Mouse (Mus musculus) liver, adult 2 months (tissue): ENCODE data around the gene Ndufa13.

Experiments used
- CTCF ChIP-seq: fragments of 200-500 bp; IDR thresholded peaks from 2 replicates; pipeline ENCODE4 v1.5.1; 2011; ENCODE audit warnings: low read depth, low read length, control low read depth
- POLR2A ChIP-seq: fragments of 200-500 bp; IDR thresholded peaks from 2 replicates; pipeline ENCODE4 v1.6.1; 2011; ENCODE audit warnings: low read length, control low read depth; ENCODE audit not compliant: insufficient read depth; ENCODE audit errors: extremely low read depth

DNA sequence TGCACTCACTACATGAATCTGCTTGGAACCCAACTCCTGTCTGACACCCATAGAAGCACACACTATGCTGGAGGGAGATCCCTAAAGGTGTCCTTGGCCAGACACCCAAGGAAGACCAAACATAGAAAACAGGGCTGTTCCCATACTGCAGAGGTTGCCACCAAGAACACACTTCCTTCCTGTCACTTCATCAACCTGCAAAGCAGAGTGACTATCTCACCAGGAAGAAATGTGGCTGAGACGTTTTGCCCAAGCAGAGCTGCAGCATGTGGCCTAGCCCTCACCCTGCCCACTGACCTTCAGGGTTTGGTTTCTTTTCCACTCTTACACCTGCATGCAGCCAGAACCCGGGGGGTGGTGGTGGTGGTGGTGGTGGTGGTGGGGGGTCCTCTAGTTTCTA, 31.5 kb upstream of the Ndufa13 start:
- TF ChIP-seq CTCF = no peak
- no peak for TF ChIP-seq POLR2A
